Mouse (Mus musculus) fat pad, adult 2 months (tissue): ENCODE results near the gene Cyp2w1.

ENCODE experiments used
- DNase-seq: peaks from one replicate; pipeline ENCODE4 v3.0.0-alpha.2; 2011; ENCODE audit warnings: low read depth, low spot score; ENCODE audit errors: extremely low read depth

The Cyp2w1 gene

DNA sequence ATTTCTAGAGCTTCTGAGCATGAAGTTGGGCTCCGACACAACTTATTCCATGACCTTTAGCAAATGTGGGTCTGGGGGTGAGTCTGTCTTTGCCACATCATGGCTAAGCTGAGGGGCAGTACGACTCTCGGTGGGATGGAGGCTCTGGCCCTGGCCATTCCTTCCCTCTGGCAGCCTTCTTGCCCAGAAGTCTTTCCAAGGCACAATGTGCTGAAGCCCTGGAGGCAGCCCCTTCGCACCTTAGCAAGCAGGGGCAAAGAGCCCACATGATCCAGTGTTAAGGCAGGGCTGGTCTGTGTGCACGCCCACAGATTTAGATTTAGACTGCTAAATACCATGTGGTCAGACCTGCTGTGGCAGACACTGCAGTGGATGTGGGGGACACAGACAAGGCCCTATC, 46.4 kb downstream of the Cyp2w1 start:
- no peak for DNase-seq

DNA sequence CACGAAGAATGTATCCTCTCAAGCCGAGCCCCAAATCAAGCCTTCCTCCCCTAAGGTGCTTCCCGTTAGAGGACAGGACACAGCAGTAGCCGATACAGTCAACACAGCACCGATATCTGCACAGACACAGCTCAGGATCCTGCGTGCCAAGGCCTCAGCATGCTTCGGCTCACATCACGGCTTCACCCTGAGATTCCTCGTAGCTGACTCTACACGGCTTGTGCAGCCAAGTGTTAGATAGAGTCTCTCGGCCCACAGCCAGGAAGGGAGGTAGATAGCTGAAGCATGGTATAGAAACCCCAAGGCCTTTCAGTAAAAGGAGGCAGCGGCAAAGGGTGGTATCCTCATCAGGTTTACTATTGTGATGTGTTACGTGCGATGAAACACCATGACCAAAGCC, 47.6 kb downstream of the Cyp2w1 start:
- no peak for DNase-seq

DNA sequence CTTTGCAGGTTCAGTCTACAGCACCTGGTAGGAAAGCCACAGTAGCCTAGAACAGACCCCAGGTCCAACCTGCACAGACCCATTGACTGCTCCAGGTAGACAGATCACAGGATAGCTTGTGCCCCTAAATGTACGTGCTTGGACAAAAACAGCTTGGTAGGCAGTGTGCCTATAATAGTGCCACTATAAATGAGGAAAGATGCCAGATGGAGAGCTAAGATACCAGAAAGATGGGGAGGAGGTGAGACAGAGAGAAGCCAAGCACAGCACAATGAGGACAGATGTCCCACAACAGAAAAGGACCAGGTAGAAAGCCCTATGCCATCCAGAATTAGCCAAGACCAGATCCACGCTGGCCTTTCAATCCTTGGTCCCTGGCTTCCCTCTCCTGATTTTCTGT, 49.7 kb downstream of the Cyp2w1 start:
- DNase-seq, result no peak

- DNase-seq, result no peak
Measured at GRCm38 (mm10) chr5:139403692-139404260, 51.4 kb downstream of the Cyp2w1 start.

DNA sequence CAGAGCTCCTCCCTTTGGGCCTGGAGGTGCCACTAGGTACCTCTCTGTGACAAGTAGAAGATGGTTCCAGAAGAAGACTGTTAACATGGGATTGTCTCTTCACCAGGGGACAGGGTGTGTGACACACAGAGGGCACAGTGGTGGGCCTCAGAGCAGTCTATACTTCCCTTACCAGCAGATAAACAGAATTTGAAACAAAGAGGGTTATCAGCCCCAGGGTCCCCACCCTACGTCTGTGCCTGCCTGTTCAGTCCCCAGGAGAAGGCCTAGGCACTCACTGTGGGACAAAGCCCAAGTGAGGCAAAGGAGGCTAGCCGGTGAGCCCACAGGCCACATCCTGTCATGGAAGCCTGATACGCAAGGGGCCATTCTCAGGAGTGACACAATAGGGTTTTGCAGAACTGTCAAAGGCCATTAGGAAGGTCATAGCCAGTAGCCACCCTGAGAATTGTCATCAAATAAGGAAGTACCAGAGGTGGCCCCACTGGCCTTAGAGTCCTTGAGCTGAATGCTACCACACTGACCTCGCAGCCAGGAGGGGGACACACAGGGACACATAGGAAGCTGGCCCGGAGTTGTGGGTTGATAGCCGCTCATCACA, 52.5 kb downstream of the Cyp2w1 start, which contains the start of gene C130050O18Rik:
Gene C130050O18Rik (plus strand): TSS at position 480 of the 601 bp plus-strand sequence.
- no peak for DNase-seq

GRCm38 (mm10) chr5:139405478-139405877, 53.1 kb downstream of the Cyp2w1 start:
- no peak for DNase-seq

DNA sequence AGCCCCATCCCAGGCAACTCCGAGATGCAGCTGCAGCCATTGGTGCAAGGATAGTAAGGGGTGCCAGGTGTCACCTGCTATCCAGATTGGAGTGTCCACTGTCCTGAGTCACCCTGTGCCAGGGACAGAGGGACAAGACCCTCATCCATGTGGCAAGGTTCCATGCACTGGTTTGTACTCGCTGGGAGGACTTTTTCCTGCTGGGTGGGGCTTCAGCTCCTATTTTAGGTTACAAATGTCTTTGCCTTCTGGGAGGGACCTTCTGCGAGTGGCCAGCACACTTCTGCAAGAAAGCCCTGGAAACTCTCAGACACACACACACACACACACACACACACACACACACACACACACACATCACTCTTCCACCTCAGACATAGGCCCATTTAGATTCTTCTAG, 53.5 kb downstream of the Cyp2w1 start:
- no peak for DNase-seq
